Mouse (Mus musculus) midbrain, embryonic 11.5 days (tissue): ENCODE measurements at regions not wholly inside any gene's neighbourhood (a gene's known extent, or its start where the extent isn't known, plus 50 kb on each side); places are given as distances from the start of the nearest gene placed in this dataset.
A peak's percentile ranks its signal among the peaks of the same experiment; 100 is the strongest.

Experiments used
- ATAC-seq: fragments of 200-750 bp; cut with Nextera tagmentation; 2 replicates; pipeline ENCODE4 v1.8.0; 2017; ENCODE audit warnings: moderate TSS enrichment, moderate library complexity; ENCODE audit not compliant: low FRiP score
- DNase-seq: peaks from one replicate; pipeline ENCODE4 v3.0.0; 2015; ENCODE audit warnings: low spot score; ENCODE audit errors: missing footprints
- H3K27ac ChIP-seq: fragments of 300-500 bp; sonication (generic); 2 replicates; pipeline ENCODE4 v1.5.1; 2014; ENCODE audit warnings: low read depth, low read length
- H3K27me3 ChIP-seq: fragments of 300-500 bp; sonication (generic); 2 replicates; pipeline ENCODE4 v1.6.1; 2014; ENCODE audit warnings: mild to moderate bottlenecking, low read length, moderate library complexity, mixed read lengths; ENCODE audit not compliant: control insufficient read depth, insufficient read depth
- H3K36me3 ChIP-seq: fragments of 300-500 bp; sonication (generic); 2 replicates; pipeline ENCODE4 v1.6.1; 2014; ENCODE audit warnings: mild to moderate bottlenecking, low read length, moderate library complexity, mixed read lengths; ENCODE audit not compliant: control insufficient read depth, insufficient read depth
- H3K4me1 ChIP-seq: fragments of 300-500 bp; sonication (generic); 2 replicates; pipeline ENCODE4 v1.6.1; 2014; ENCODE audit warnings: low read length; ENCODE audit not compliant: control insufficient read depth, insufficient read depth
- H3K4me2 ChIP-seq: fragments of 300-500 bp; sonication (generic); 2 replicates; pipeline ENCODE4 v1.6.1; 2014; ENCODE audit warnings: mild to moderate bottlenecking, moderate library complexity
- H3K4me3 ChIP-seq: fragments of 300-500 bp; sonication (generic); 2 replicates; pipeline ENCODE4 v1.5.1; 2014; ENCODE audit warnings: low read depth, low read length
- H3K9ac ChIP-seq: fragments of 300-500 bp; sonication (generic); 2 replicates; pipeline ENCODE4 v1.6.1; 2014; ENCODE audit warnings: low read length
- H3K9me3 ChIP-seq: fragments of 300-500 bp; sonication (generic); 2 replicates; pipeline ENCODE4 v1.6.1; 2016; ENCODE audit warnings: low read length; ENCODE audit not compliant: control insufficient read depth
- WGBS: fragments of 180-500 bp; shearing (Covaris S2); extraction: QIAGEN DNeasy Blood & Tissue Kit; methylation state at CpG from one replicate; pipeline ENCODE4 v1.1.7; 2014; 5-methylcytosine and 5-hydroxymethylcytosine counted together

GRCm38 (mm10) chr13:55893154-55894018 is 57.4 kb upstream of the Pitx1 start:
- no peak overlapping the region for H3K27ac ChIP-seq
- no peaks in the 10 kb centered on the region for H3K27me3 ChIP-seq
- 71% methylated on average over 25 of the region's 25 CpGs for WGBS
- H3K4me2 ChIP-seq: no peak overlapping the region
- peak; percentile 68 for DNase-seq
- H3K36me3 ChIP-seq: no peaks in the 10 kb centered on the region
- H3K9me3 ChIP-seq: no peaks in the 10 kb centered on the region
- H3K4me3 ChIP-seq: no peak overlapping the region
- no peak for ATAC-seq
- H3K4me1 ChIP-seq: no peaks in the 10 kb centered on the region
- no peak overlapping the region for H3K9ac ChIP-seq

GRCm38 (mm10) chr13:55892250-55892649 is 56.3 kb upstream of the Pitx1 start:
- 95% methylated on average over 3 of the region's 3 CpGs for WGBS
- Histone ChIP-seq H3K27me3 (no peaks in the 10 kb centered on the region), H3K4me3 (no peak overlapping the region), H3K9ac (no peak overlapping the region), H3K9me3 (no peaks in the 10 kb centered on the region), H3K4me1 (no peaks in the 10 kb centered on the region), H3K36me3 (no peaks in the 10 kb centered on the region), H3K27ac (no peak overlapping the region), H3K4me2 (no peak overlapping the region)
- ATAC-seq (no peak), DNase-seq (peak; percentile 51)

GRCm38 (mm10) chr13:55887099-55887736 is 51.2 kb upstream of the Pitx1 start:
- ATAC-seq: no peak
- Histone ChIP-seq H3K4me2 (no peak overlapping the region), H3K27me3 (no peaks in the 10 kb centered on the region), H3K27ac (no peak overlapping the region), H3K4me3 (no peak overlapping the region), H3K36me3 (no peaks in the 10 kb centered on the region), H3K4me1 (no peaks in the 10 kb centered on the region), H3K9me3 (no peaks in the 10 kb centered on the region), H3K9ac (no peak overlapping the region)
- peak; percentile 73 for DNase-seq
- 79% methylated on average over 13 of the region's 13 CpGs for WGBS
